Mouse (Mus musculus) testis, adult 2 months (tissue): Measurements from ENCODE around the gene Fabp1.

ENCODE experiments used
- CTCF ChIP-seq: fragments of 200-500 bp; IDR thresholded peaks from 2 replicates; pipeline ENCODE4 v1.5.1; 2012; ENCODE audit warnings: low read depth, mild to moderate bottlenecking, inconsistent platforms, low read length, moderate library complexity; ENCODE audit not compliant: control insufficient read depth, insufficient read depth, insufficient replicate concordance
- POLR2A ChIP-seq: fragments of 200-500 bp; IDR thresholded peaks from 2 replicates; pipeline ENCODE4 v1.6.1; 2012; ENCODE audit warnings: low read depth, mild to moderate bottlenecking, inconsistent platforms, low read length, moderate library complexity; ENCODE audit not compliant: control insufficient read depth

- TF ChIP-seq CTCF (no peak), POLR2A (no peak)
Observed at GRCm38 (mm10) chr6:71154861-71155260, 44.8 kb upstream of the Fabp1 start.
